Mouse (Mus musculus) C3H10T1/2 (cell line): ENCODE results near the gene Arhgef26. TPM values are rescaled to one million over a fixed set of nuclear protein-coding genes. Genes with fewer than 3 reads are reported as not detected.

Experiments
- polyA plus RNA-seq, 2 experiments: library from polyadenylated mRNA; unstranded; fragments of >200 nt; fragmentation: generic; extraction: Trizol; gene quantifications; one replicate each; pipeline ENCODE4 v1.2.1; 2012; ENCODE audit warnings: missing spikeins in 2 of 2

Gene Arhgef26
- under 1 TPM in 1 of 2 experiments, not detected in 1; 0.01 TPM for polyA plus RNA-seq

GRCm38 (mm10) chr3:62338044-62338443 is at the start of gene Arhgef26:
Gene Arhgef26, plus strand, starts transcription at chr3:62338344.

DNA sequence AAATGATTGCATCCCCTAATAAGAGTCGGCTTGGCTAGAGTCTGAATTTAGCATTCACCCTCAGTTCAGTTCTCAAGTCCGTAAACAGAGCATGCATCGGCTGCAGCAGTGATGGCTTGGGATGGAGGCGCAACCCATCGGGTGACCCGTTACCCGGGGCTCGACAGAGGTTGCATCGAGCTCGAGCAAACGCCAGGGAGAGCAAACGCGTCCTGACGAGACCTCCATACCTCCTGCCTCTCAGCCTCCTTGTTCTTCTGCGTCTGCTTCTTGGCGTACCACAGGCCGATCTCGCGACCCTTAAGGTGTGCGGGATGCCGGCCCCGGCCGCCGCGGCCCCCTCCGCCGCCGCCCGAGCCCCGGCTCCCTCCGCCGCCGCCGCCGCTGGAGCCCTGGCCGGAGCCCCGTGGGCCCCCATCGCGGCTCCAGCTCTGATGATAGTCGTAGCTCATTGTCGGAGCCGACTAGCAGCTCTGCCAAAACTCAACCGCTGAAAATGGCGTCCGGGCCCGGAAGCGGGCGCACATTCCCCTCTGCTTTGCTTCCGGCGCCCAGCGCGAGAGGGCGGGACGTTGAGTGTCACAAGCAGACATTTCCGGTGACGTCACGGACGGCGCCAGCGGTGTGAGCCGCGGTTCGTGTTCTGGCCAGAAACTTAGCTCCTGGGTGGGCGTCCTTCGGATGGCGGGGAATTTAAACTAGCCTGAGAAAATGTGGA is 168.5 kb downstream of the Arhgef26 start, which contains the start of gene Dhx36:
Dhx36 (minus strand) TSS at position 517 of the 718 bp plus-strand sequence.

Other genes starting within 250 kb of the Arhgef26 start
- gene Dhx36, start 168.7 kb downstream of the Arhgef26 start, polyA plus RNA-seq = 1 to 10 TPM in 1 of 2 experiments, under 1 TPM in 1; 0.35 to 4.1 TPM